Mouse (Mus musculus): ENCODE data around the gene Tfr2.

Tfr2 gene

GRCm38 (mm10) chr5:137539291-137539801 lies 30.3 kb upstream of the Tfr2 start:
- DNase-seq: peak; percentile 70 to 75

DNA sequence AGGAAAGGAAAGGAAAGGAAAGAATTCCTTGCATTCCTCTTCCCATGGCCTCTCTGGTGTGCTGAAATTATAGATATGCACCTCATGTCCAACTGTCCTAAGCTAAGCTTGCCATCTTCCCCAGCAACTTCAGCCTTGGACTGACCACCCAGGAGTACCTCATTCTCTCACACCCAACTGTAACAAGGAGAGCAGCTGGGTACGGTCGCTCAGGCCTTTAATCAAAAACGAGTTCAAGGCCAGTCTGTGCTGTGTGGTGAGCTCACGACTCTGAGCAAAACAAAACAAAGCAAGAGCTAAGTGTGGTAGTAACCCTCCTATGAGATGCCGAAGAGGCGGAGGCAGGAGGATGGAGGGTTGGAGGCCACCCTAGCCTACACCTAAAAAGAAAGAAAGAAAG lies 28.6 kb upstream of the Tfr2 start:
- no peak for DNase-seq

DNA sequence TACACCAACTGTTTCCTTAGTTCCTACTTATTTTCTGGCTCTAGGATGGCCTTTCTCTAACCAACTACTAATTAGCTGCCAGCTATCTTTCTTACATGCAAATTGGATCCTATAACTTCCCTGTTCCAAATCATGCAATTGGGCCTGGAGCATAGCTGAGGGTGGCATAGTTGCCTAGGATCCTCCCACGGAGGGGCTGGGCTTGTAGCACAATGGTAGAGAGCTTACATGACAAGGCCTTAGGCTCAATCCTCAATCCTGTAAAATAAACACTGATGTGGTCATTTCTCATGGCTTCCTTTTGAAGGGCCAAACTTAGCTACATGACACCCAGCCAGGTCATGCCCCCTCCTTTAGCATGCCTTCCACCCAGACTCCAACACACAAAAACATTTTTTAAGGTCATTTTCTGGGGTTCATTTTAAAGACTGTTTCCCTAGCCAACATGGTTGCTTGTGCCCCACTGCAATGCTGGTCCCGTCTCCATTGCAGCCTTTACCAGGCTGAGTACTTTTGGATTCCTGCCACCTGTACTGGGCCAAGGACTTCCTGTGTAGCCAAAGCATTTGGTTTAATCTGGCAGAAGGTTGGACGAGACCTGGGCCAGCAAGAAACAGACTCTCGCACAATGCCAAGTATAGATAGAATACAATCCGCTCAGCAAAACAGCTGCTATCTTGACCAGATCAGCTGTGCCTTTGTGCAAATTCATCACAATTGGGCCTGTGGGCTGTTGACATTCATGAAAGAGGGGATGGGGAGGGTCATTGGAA lies 27.7 kb upstream of the Tfr2 start:
- peak; percentile 70 to 77 for DNase-seq

GRCm38 (mm10) chr5:137544926-137545325 lies 24.7 kb upstream of the Tfr2 start:
- DNase-seq: no peak

- no peak for DNase-seq
Measured at GRCm38 (mm10) chr5:137545596-137545995, 24.0 kb upstream of the Tfr2 start.

DNA sequence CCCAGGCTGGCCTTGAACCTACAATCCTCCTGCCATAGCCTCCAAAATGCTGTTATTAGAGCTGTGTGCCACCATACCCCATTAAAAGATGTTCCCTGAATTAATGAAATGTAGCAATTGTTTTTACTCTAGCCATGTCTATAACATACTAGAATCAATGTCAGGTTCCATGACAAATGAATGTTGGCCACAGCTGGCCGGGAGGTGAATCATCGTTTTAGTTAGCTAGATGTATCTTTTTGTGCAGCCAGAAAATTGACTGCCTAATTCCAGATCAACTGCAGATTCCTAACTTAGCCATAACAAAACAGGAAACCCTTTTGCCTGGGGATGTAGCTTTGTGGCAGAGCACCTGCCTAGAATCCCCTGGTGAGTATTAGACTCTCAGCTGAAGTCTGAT lies 19.8 kb upstream of the Tfr2 start:
- no peak for DNase-seq

DNA sequence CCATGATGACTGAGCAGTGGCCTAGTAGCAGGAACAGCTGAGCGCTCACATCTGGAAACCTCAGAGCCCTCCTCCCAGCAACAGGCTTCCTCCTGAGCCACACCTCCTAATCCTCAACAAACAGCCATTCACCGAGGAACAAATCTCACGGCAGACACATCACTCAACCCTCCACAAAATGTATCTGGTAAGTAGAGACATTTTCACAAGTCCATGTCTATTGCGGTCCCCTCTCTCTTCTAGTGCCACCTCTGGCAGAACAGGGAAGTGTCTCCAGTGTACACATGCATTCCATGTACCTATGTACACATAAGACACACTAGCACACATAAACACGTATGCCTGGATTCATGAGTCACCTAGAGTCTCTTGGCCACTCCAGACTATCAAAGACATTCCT lies 18.5 kb upstream of the Tfr2 start:
- peak in 1 of 2 experiments; percentile 30 for DNase-seq

GRCm38 (mm10) chr5:137553000-137553399 lies 16.6 kb upstream of the Tfr2 start:
- DNase-seq: no peak

- peak; percentile 97 to 98 for DNase-seq
Measured at GRCm38 (mm10) chr5:137553411-137553837, 16.2 kb upstream of the Tfr2 start, which contains the start of gene Actl6b. Actl6b (plus strand) TSS chr5:137553517.

- no peak for DNase-seq
Measured at GRCm38 (mm10) chr5:137553898-137554297, 15.7 kb upstream of the Tfr2 start.

- no peak for DNase-seq
Measured at GRCm38 (mm10) chr5:137561556-137561955, 8.1 kb upstream of the Tfr2 start.

DNA sequence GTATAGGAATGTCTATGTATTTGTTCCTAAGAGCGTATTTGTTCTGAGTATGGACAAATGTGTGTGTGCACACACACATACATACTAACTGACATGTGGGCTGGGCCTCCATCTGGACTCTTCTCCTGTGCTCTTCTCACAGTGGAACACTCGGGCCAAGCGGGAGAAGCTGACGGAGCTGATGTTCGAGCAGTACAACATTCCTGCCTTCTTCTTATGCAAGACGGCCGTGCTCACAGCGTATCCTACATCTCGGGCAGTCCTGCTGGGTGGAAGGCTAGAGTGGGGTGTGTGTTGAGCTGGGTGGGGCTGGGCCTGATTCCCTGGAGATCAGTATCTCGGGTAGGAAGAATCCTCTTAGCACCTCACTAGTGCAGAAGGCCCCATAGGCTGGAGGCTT lies 6.7 kb upstream of the Tfr2 start:
- DNase-seq: no peak

DNA sequence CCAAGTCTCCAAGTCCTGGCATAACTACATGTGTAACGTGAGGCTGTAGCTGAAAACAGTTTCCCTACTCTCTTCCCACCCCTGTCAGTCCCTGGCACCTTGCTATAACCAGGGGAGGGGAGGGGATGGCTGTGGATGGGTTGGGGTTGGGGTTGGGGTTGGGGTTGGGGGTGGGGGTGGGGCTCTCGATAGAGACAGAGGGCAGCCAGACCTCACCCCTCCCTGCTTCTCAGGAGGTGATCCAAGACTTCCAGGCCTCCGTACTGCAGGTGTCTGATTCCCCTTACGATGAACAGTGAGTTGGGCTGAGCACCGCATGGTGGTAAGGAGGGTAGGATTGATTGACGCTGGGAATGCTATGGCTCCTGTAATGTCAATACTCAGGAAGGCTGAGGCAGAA lies 3.9 kb upstream of the Tfr2 start:
- no peak for DNase-seq

DNA sequence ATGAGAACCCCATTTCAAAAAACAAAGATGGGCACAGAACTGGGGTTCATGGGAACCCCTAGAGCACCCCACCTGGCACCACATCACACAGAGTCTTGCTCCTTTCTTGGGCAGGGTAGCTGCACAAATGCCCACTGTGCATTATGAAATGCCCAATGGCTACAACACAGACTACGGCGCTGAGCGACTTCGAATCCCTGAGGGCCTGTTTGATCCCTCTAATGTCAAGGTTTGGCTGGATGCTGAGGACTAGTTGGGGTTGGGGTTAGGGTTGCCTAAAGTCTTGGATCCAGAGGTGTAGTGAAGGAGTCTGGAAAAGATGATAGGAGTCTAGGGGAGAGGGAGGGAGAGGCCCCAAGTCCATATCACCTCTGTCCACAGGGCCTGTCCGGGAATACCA lies 3.2 kb upstream of the Tfr2 start:
- DNase-seq: no peak

DNA sequence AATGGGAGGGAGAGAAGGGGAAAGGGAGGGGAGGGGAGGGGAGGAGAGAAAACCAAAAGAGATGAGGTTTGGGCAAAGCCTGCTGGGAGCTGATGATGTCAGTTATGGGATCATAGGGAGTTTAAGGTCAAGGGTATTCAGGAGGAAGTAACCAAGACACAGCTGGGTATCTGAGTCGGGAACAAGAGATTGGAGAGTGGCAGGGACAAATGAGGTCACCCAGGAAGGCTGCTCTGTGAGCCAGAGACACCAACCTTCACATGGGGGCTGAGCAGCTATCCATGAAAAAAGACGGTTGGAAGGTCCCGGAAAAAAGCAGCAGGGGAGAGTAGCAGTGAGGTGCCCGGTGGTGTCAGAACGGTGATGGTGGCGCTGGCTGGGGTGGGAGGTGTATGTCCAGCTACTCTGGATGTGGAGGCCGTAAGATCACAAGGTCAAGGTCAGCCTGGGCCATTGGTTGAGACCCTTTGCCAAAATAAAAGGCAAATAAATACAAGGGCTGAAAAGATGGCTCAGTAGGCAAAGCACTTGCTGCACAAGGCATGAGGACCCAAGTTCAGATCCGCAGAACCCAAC lies 1.3 kb upstream of the Tfr2 start:
- DNase-seq: no peak

DNA sequence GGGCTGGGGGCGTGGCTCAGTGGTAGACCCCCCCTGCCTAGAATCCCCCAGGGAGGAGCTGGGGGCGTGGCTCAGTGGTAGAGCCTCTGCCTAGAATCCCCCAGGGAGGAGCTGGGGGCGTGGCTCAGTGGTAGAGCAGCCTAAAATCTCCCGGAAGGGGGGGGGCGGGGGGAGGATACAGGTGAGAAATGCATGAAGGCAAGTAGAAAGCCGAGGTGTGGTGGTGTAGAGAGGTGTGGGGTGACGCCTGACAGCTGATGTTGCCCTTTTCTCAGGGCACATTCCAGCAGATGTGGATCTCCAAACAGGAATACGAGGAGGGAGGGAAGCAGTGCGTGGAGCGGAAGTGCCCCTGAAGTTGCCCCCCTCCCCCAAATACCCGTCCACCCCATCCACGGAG lies 609 bp upstream of the Tfr2 start:
- no peak for DNase-seq

DNA sequence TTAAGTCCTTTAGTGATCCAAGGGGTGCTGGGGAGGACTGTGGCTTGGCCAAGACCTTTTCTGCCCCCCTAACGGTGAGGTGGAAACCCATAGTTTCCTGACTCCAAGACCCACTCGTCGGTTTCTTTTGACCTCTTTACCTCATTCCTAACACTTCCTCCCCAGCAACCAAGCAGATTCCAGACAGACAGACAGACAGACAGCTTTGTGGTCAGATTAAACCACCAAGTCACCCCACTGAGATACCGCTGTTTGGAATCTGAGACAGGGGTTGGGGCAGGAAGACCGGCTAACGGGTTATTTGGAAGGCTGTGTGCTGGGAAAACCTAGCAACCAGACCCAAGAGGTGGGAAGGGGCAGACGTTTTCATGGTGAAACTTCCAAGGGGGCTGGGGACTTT lies 541 bp downstream of the Tfr2 start:
- DNase-seq: no peak

DNA sequence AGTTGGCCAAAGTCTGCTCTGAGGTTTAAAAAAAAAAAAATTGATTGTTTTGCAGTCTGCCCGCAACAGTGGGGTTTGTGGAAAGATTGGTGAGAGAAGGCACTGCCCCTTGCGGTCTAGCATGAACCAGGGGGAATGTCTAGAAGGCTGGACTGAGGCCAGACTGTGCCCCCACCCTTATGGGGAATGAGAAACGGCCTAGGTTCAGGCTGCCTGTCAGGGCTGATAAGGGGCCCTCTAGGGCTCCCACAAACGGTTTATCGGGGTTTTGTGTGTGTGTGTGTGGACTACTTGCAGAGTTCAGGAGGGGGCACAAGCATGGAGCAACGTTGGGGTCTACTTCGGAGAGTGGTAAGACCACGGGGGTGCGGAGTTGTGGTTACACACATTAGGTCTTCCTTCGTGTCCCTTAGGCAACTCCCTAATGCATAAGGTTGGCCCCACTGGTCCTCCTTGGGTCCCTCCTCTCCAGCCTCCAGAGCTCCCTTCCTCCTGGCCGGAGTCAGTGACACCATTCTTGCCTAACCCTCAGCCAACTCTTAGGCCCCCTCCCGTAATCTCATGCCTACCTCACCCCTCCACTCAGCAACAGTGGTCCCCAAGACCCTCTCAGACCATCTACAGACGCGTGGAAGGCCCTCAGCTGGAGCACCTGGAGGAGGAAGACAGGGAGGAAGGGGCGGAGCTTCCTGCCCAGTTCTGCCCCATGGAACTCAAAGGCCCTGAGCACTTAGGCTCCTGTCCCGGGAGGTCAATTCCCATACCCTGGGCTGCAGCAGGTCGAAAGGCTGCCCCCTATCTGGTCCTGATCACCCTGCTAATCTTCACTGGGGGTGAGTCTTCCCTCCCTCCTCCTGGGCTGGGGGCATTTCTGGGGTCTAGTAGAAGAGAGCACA lies 1.3 kb downstream of the Tfr2 start:
- DNase-seq: no peak

GRCm38 (mm10) chr5:137574470-137574901 lies 4.8 kb downstream of the Tfr2 start:
- DNase-seq: peak; percentile 69 to 81

DNA sequence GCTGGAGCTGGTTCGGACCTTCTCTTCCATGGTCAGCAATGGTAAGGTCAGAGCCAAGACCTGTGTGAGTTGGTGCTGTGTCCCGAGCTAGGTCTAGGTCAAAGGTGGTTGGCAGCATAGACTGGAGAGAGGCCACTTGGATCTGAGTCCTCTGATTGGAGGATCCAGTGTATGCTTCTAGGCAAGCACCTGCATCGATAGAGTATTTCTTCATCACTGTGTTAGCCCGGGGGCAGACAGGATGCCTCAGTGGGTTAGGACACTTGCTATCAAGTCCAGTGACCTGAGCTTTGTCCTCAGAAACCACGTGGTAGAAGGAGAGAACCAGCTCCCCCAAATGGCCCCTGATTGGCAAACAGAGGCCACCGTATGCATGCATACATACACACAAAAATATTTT lies 10.6 kb downstream of the Tfr2 start:
- DNase-seq: no peak

GRCm38 (mm10) chr5:137582702-137583101 lies 13.1 kb downstream of the Tfr2 start:
- no peak for DNase-seq

DNA sequence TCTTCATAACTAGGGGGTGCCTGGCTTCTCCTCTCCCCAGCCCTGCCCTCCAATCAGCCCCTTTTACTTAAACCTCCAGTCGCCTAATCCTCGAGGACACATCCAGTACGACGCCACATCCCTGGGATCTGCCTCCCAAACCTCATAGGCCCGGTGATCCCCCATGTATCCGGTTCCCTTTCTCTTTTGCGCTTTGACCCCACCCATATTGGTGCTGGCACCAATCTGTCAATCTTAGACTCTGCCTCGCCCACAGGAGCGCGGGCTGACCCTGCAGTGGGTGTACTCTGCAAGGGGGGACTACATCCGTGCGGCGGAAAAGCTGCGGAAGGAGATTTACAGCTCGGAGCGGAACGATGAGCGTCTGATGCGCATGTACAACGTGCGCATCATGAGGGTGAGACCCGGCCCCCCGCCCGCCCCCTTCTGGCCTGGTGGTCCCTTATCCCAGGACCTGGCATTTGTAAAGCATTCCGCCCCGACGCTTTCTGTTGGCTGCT lies 14.1 kb downstream of the Tfr2 start:
- DNase-seq: peak in 1 of 2 experiments; percentile 22

DNA sequence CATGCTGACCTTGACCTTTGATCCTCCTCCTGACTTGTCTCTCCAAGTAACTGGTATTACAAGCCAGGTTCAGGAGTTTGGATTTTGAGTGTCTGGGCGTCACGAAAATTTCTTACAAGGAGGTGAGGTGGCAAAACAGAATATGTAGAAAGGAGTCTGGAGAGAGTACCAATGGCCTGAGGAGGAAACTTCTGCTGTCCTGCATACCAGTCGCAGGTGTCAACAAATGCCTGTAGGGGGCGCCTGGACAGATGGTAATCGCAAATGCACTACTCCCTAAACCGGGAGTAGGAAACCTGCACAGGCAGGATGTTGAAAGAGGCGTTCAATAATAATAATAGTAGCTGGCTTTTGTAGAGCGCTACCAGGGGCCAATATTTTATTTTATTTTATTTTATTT lies 15.3 kb downstream of the Tfr2 start:
- DNase-seq: peak; percentile 77 to 82

Measured in cerebellum, postnatal 36 days (tissue).